Mouse (Mus musculus) embryonic facial prominence, embryonic 11.5 days (tissue): ENCODE measurements around the gene Olfr183. TPM values are rescaled to one million over a fixed set of nuclear protein-coding genes. Genes with fewer than 3 reads are reported as not detected.
"Not testable (repeated sequence)": the region's sequence is repeated elsewhere in the genome, so short reads cannot be mapped to it uniquely, and the experiment has no call there.

Experiments used
- ATAC-seq: fragments of 200-750 bp; cut with Nextera tagmentation; replicated peaks from 2 replicates; pipeline ENCODE4 v1.8.0; 2017; ENCODE audit warnings: low read depth; ENCODE audit not compliant: insufficient number of reproducible peaks, low FRiP score, low TSS enrichment
- DNase-seq: peaks from one replicate; pipeline ENCODE4 v3.0.0-alpha.2; 2015; ENCODE audit warnings: low spot score
- H3K27ac ChIP-seq: fragments of 300-500 bp; sonication (generic); replicated peaks from 2 replicates; pipeline ENCODE4 v1.5.1; 2014; ENCODE audit warnings: mild to moderate bottlenecking, low read depth, low read length, control low read depth
- H3K27me3 ChIP-seq: fragments of 300-500 bp; sonication (generic); 2 replicates; pipeline ENCODE4 v1.6.1; 2014; ENCODE audit warnings: mild to moderate bottlenecking, low read length, moderate library complexity, mixed read lengths; ENCODE audit not compliant: control insufficient read depth, insufficient read depth
- H3K36me3 ChIP-seq: fragments of 300-500 bp; sonication (generic); replicated peaks from 2 replicates; pipeline ENCODE4 v1.6.1; 2014; ENCODE audit warnings: low read depth, mild to moderate bottlenecking, low read length, moderate library complexity, mixed read lengths; ENCODE audit not compliant: control insufficient read depth, insufficient read depth
- H3K4me1 ChIP-seq: fragments of 300-500 bp; sonication (generic); 2 replicates; pipeline ENCODE4 v1.6.1; 2014; ENCODE audit warnings: low read length, mixed read lengths; ENCODE audit not compliant: control insufficient read depth, insufficient read depth
- H3K4me2 ChIP-seq: fragments of 300-500 bp; sonication (generic); 2 replicates; pipeline ENCODE4 v1.6.1; 2014; ENCODE audit warnings: low read depth, mild to moderate bottlenecking, control low read depth, low read length, moderate library complexity
- H3K4me3 ChIP-seq: fragments of 300-500 bp; sonication (generic); 2 replicates; pipeline ENCODE4 v1.5.1; 2014; ENCODE audit warnings: low read depth, low read length, control low read depth
- H3K9ac ChIP-seq: fragments of 300-500 bp; sonication (generic); replicated peaks from 2 replicates; pipeline ENCODE4 v1.6.1; 2014; ENCODE audit warnings: mild to moderate bottlenecking, control low read depth, low read length
- H3K9me3 ChIP-seq: fragments of 300-500 bp; sonication (generic); replicated peaks from 2 replicates; pipeline ENCODE4 v1.6.1; 2016; ENCODE audit warnings: mild to moderate bottlenecking, low read length, inconsistent platforms, mixed read lengths; ENCODE audit not compliant: control insufficient read depth
- WGBS: fragments of 180-500 bp; shearing (Covaris S2); extraction: QIAGEN DNeasy Blood & Tissue Kit; methylation state at CpG from one replicate; pipeline ENCODE4 v1.1.7; 2014; 5-methylcytosine and 5-hydroxymethylcytosine counted together
- polyA plus RNA-seq: library from polyadenylated mRNA; unstranded; fragments of >200 nt; fragmentation: Nextera tagmentation; extraction: Ambion mirVana; gene quantifications from 2 replicates; pipeline ENCODE4 v1.2.1, GENCODE M21; 2014

Gene Olfr183
- polyA plus RNA-seq, 1 experiment from 2014 or later, result not detected

DNA sequence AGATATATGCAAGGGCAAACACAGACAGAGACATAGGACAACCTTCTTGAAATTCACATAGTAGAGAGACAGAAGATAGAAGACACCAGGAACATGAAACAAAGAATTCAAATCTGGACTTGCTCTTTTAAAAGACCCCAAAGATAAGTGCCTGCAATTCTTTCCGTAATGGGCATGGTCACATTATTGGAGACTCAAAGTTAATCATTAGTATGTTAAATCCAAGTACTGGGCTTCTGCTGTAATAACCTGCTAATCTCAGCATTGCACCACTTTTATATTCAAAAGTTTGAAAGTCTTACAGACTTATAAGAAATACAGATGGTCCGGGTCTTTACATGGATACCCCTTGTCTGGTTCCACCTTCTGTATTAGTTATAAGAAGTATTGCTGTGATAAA, 54.1 kb downstream of the Olfr183 start:
- not testable (repeated sequence) for H3K36me3 ChIP-seq, H3K9me3 ChIP-seq, H3K4me3 ChIP-seq, H3K27ac ChIP-seq, H3K4me2 ChIP-seq, H3K9ac ChIP-seq, H3K4me1 ChIP-seq, ATAC-seq, DNase-seq, H3K27me3 ChIP-seq
- WGBS, result 94% methylated on average over 2 of the region's 2 CpGs

Other genes starting within 250 kb of the Olfr183 start
- gene Olfr172, start 232.2 kb upstream of the Olfr183 start, polyA plus RNA-seq, result not detected in 2 replicates
- 0.11 TPM in 1 of 2 replicates, not detected in the other for gene Olfr173, start 195.1 kb upstream of the Olfr183 start, polyA plus RNA-seq
- not detected in 2 replicates for gene Olfr175-ps1, start 168.6 kb upstream of the Olfr183 start, polyA plus RNA-seq
- gene Olfr177, start 120.6 kb upstream of the Olfr183 start, polyA plus RNA-seq, result not detected in 2 replicates
- gene Olfr178, start 103.3 kb upstream of the Olfr183 start, polyA plus RNA-seq, result not detected in 2 replicates
- not detected in 2 replicates for gene Olfr181, start 66.6 kb upstream of the Olfr183 start, polyA plus RNA-seq
- gene Olfr180, start 66.0 kb upstream of the Olfr183 start, polyA plus RNA-seq, result not detected in 2 replicates
- gene Olfr186, start 34.9 kb downstream of the Olfr183 start, polyA plus RNA-seq, result not detected in 2 replicates
- not detected in 2 replicates for gene Olfr187, start 44.4 kb downstream of the Olfr183 start, polyA plus RNA-seq
- gene Olfr190, start 82.6 kb downstream of the Olfr183 start, polyA plus RNA-seq, result not detected in 2 replicates
- not detected in 2 replicates for gene Olfr191, start 94.5 kb downstream of the Olfr183 start, polyA plus RNA-seq
- gene Olfr193, start 116.5 kb downstream of the Olfr183 start, polyA plus RNA-seq, result not detected in 2 replicates
- not detected in 2 replicates for gene Olfr194, start 125.7 kb downstream of the Olfr183 start, polyA plus RNA-seq
- gene Olfr195, start 151.7 kb downstream of the Olfr183 start, polyA plus RNA-seq, result not detected in 2 replicates
- gene Olfr196, start 175.1 kb downstream of the Olfr183 start, polyA plus RNA-seq, result not detected in 2 replicates
- gene Olfr198, start 208.2 kb downstream of the Olfr183 start, polyA plus RNA-seq, result not detected in 2 replicates
- gene Olfr199, start 224.4 kb downstream of the Olfr183 start, polyA plus RNA-seq, result not detected in 2 replicates